Mouse (Mus musculus) hindbrain, embryonic 13.5 days (tissue): ENCODE data around the gene Ppfibp1. TPM values are rescaled to one million over a fixed set of nuclear protein-coding genes. Genes with fewer than 3 reads are reported as not detected.

Experiments used
- ATAC-seq: fragments of 200-750 bp; cut with Nextera tagmentation; 2 replicates; pipeline ENCODE4 v1.8.0; 2017; ENCODE audit warnings: moderate TSS enrichment; ENCODE audit not compliant: low FRiP score
- H3K27ac ChIP-seq: fragments of 300-500 bp; sonication (generic); 2 replicates; pipeline ENCODE4 v1.5.1; 2015; ENCODE audit warnings: inconsistent platforms, mild to moderate bottlenecking, moderate library complexity
- H3K27me3 ChIP-seq: fragments of 300-500 bp; sonication (generic); 2 replicates; pipeline ENCODE4 v1.6.1; 2015; ENCODE audit warnings: mild to moderate bottlenecking, inconsistent platforms
- H3K36me3 ChIP-seq: fragments of 300-500 bp; sonication (generic); 2 replicates; pipeline ENCODE4 v1.6.1; 2015; ENCODE audit warnings: mild to moderate bottlenecking, inconsistent platforms
- H3K4me1 ChIP-seq: fragments of 300-500 bp; sonication (generic); replicated peaks from 2 replicates; pipeline ENCODE4 v1.6.1; 2015; ENCODE audit warnings: inconsistent platforms
- H3K4me2 ChIP-seq: fragments of 300-500 bp; sonication (generic); 2 replicates; pipeline ENCODE4 v1.6.1; 2015; ENCODE audit warnings: inconsistent platforms, mild to moderate bottlenecking, moderate library complexity
- H3K4me3 ChIP-seq: fragments of 300-500 bp; sonication (generic); 2 replicates; pipeline ENCODE4 v1.5.1; 2015; ENCODE audit warnings: mild to moderate bottlenecking, inconsistent platforms
- H3K9ac ChIP-seq: fragments of 300-500 bp; sonication (generic); 2 replicates; pipeline ENCODE4 v1.6.1; 2015; ENCODE audit warnings: mild to moderate bottlenecking, inconsistent platforms
- H3K9me3 ChIP-seq: fragments of 300-500 bp; sonication (generic); 2 replicates; pipeline ENCODE4 v1.6.1; 2016; ENCODE audit warnings: inconsistent platforms
- WGBS: fragments of 180-500 bp; shearing (Covaris S2); methylation state at CpG from one replicate; pipeline ENCODE4 v1.1.7; 2015; 5-methylcytosine and 5-hydroxymethylcytosine counted together
- polyA plus RNA-seq: library from polyadenylated mRNA; unstranded; fragments of >200 nt; fragmentation: Nextera tagmentation; extraction: Ambion mirVana; gene quantifications from 2 replicates; pipeline ENCODE4 v1.2.1, GENCODE M21; 2015

The Ppfibp1 gene
- polyA plus RNA-seq, 1 experiment from 2014 or later: 14.7 TPM

GRCm38 (mm10) chr6:146971366-146971765 is 83.1 kb downstream of the Ppfibp1 start:
- Histone ChIP-seq H3K27ac (no peak overlapping the region), H3K4me3 (no peak overlapping the region), H3K4me1 (no peaks in the 10 kb centered on the region), H3K9ac (no peak overlapping the region), H3K4me2 (no peak overlapping the region), H3K9me3 (no peaks in the 10 kb centered on the region), H3K36me3 (no peaks in the 10 kb centered on the region), H3K27me3 (no peaks in the 10 kb centered on the region)
- no peak for ATAC-seq
- WGBS: 71% methylated on average over 3 of the region's 3 CpGs

GRCm38 (mm10) chr6:146972009-146972408 is 83.7 kb downstream of the Ppfibp1 start:
- H3K4me3 ChIP-seq: no peak overlapping the region
- no peaks in the 10 kb centered on the region for H3K4me1 ChIP-seq
- WGBS: 71% methylated on average over 6 of the region's 6 CpGs
- H3K36me3 ChIP-seq: no peaks in the 10 kb centered on the region
- ATAC-seq: no peak
- no peak overlapping the region for H3K9ac ChIP-seq
- H3K27ac ChIP-seq: no peak overlapping the region
- H3K9me3 ChIP-seq: no peaks in the 10 kb centered on the region
- H3K4me2 ChIP-seq: no peak overlapping the region
- no peaks in the 10 kb centered on the region for H3K27me3 ChIP-seq

- ATAC-seq: no peak
- no peak overlapping the region for H3K9ac ChIP-seq
- no peaks in the 10 kb centered on the region for H3K9me3 ChIP-seq
- no peak overlapping the region for H3K4me2 ChIP-seq
- WGBS: 63% methylated on average over 1 of the region's 1 CpGs
- H3K4me1 ChIP-seq: no peaks in the 10 kb centered on the region
- no peak overlapping the region for H3K27ac ChIP-seq
- no peaks in the 10 kb centered on the region for H3K27me3 ChIP-seq
- H3K4me3 ChIP-seq: no peak overlapping the region
- H3K36me3 ChIP-seq: no peaks in the 10 kb centered on the region
Measured at GRCm38 (mm10) chr6:146972740-146973139, 84.5 kb downstream of the Ppfibp1 start.

GRCm38 (mm10) chr6:146973406-146973805 is 85.1 kb downstream of the Ppfibp1 start:
- ATAC-seq: no peak
- Histone ChIP-seq H3K4me2 (no peak overlapping the region), H3K27me3 (no peaks in the 10 kb centered on the region), H3K36me3 (no peaks in the 10 kb centered on the region), H3K9ac (no peak overlapping the region), H3K9me3 (no peaks in the 10 kb centered on the region), H3K4me1 (no peaks in the 10 kb centered on the region), H3K27ac (no peak overlapping the region), H3K4me3 (no peak overlapping the region)
- WGBS: 60% methylated on average over 2 of the region's 2 CpGs

- Histone ChIP-seq H3K27ac (no peak overlapping the region), H3K27me3 (no peaks in the 10 kb centered on the region), H3K36me3 (no peaks in the 10 kb centered on the region), H3K4me2 (no peak overlapping the region), H3K9ac (no peak overlapping the region), H3K9me3 (no peaks in the 10 kb centered on the region), H3K4me3 (no peak overlapping the region), H3K4me1 (no peaks in the 10 kb centered on the region)
- ATAC-seq: no peak
Measured at GRCm38 (mm10) chr6:146973830-146974229, 85.5 kb downstream of the Ppfibp1 start.

- Histone ChIP-seq H3K27me3 (no peaks in the 10 kb centered on the region), H3K4me3 (no peak overlapping the region), H3K4me2 (no peak overlapping the region), H3K36me3 (no peaks in the 10 kb centered on the region), H3K4me1 (peaks cover 10% of the 10 kb centered on the region), H3K9me3 (no peaks in the 10 kb centered on the region), H3K27ac (no peak overlapping the region), H3K9ac (no peak overlapping the region)
- no peak for ATAC-seq
- 91% methylated on average over 8 of the region's 8 CpGs for whole genome bisulfite sequencing
Measured at GRCm38 (mm10) chr6:146976446-146976845, 88.2 kb downstream of the Ppfibp1 start.

- Histone ChIP-seq H3K4me3 (no peak overlapping the region), H3K9ac (no peak overlapping the region), H3K4me2 (no peak overlapping the region), H3K4me1 (peaks cover 14% of the 10 kb centered on the region), H3K27ac (no peak overlapping the region), H3K9me3 (no peaks in the 10 kb centered on the region), H3K27me3 (no peaks in the 10 kb centered on the region), H3K36me3 (no peaks in the 10 kb centered on the region)
- WGBS: 63% methylated on average over 5 of the region's 5 CpGs
- ATAC-seq: no peak
Measured at GRCm38 (mm10) chr6:146978691-146979114, 90.4 kb downstream of the Ppfibp1 start.

- WGBS: 87% methylated on average over 1 of the region's 1 CpGs
- H3K4me2 ChIP-seq: no peak overlapping the region
- no peak overlapping the region for H3K27ac ChIP-seq
- no peak for ATAC-seq
- H3K36me3 ChIP-seq: no peaks in the 10 kb centered on the region
- H3K4me3 ChIP-seq: no peak overlapping the region
- no peaks in the 10 kb centered on the region for H3K27me3 ChIP-seq
- H3K9me3 ChIP-seq: no peaks in the 10 kb centered on the region
- H3K4me1 ChIP-seq: peaks cover 14% of the 10 kb centered on the region
- no peak overlapping the region for H3K9ac ChIP-seq
Measured at GRCm38 (mm10) chr6:146979115-146979744, 90.9 kb downstream of the Ppfibp1 start.

GRCm38 (mm10) chr6:146979953-146980352 is 91.7 kb downstream of the Ppfibp1 start:
- H3K27ac ChIP-seq: no peak overlapping the region
- no peaks in the 10 kb centered on the region for H3K27me3 ChIP-seq
- no peak overlapping the region for H3K9ac ChIP-seq
- no peaks in the 10 kb centered on the region for H3K36me3 ChIP-seq
- ATAC-seq: no peak
- no peak overlapping the region for H3K4me3 ChIP-seq
- 34% methylated on average over 3 of the region's 3 CpGs for WGBS
- H3K4me1 ChIP-seq: peaks cover 14% of the 10 kb centered on the region
- no peaks in the 10 kb centered on the region for H3K9me3 ChIP-seq
- H3K4me2 ChIP-seq: no peak overlapping the region

- Histone ChIP-seq H3K9me3 (no peaks in the 10 kb centered on the region), H3K4me2 (no peak overlapping the region), H3K36me3 (no peaks in the 10 kb centered on the region), H3K27ac (no peak overlapping the region), H3K4me1 (peaks cover 14% of the 10 kb centered on the region), H3K4me3 (no peak overlapping the region), H3K9ac (no peak overlapping the region), H3K27me3 (no peaks in the 10 kb centered on the region)
- 11% methylated on average over 1 of the region's 1 CpGs for WGBS
- no peak; the same call in 1 of the 2 replicates for ATAC-seq
Measured at GRCm38 (mm10) chr6:146981249-146981835, 93.1 kb downstream of the Ppfibp1 start.

- peaks cover 11% of the 10 kb centered on the region for H3K4me1 ChIP-seq
- H3K27me3 ChIP-seq: no peaks in the 10 kb centered on the region
- no peak overlapping the region for H3K4me2 ChIP-seq
- H3K27ac ChIP-seq: no peak overlapping the region
- WGBS: 88% methylated on average over 3 of the region's 3 CpGs
- H3K9ac ChIP-seq: no peak overlapping the region
- no peaks in the 10 kb centered on the region for H3K36me3 ChIP-seq
- H3K4me3 ChIP-seq: no peak overlapping the region
- no peaks in the 10 kb centered on the region for H3K9me3 ChIP-seq
- no peak for ATAC-seq
Measured at GRCm38 (mm10) chr6:146984569-146984968, 96.3 kb downstream of the Ppfibp1 start.

- ATAC-seq: no peak
- H3K27ac ChIP-seq: no peak overlapping the region
- H3K4me2 ChIP-seq: no peak overlapping the region
- no peaks in the 10 kb centered on the region for H3K4me1 ChIP-seq
- no peak overlapping the region for H3K4me3 ChIP-seq
- no peak overlapping the region for H3K9ac ChIP-seq
- no peaks in the 10 kb centered on the region for H3K36me3 ChIP-seq
- no peaks in the 10 kb centered on the region for H3K27me3 ChIP-seq
- H3K9me3 ChIP-seq: no peaks in the 10 kb centered on the region
- WGBS: 42% methylated on average over 5 of the region's 5 CpGs
Measured at GRCm38 (mm10) chr6:146994236-146994635, 105.9 kb downstream of the Ppfibp1 start.

GRCm38 (mm10) chr6:146995391-146995790 is 107.1 kb downstream of the Ppfibp1 start:
- H3K4me3 ChIP-seq: no peak overlapping the region
- no peaks in the 10 kb centered on the region for H3K4me1 ChIP-seq
- no peak overlapping the region for H3K9ac ChIP-seq
- H3K27ac ChIP-seq: no peak overlapping the region
- no peaks in the 10 kb centered on the region for H3K36me3 ChIP-seq
- no peak overlapping the region for H3K4me2 ChIP-seq
- ATAC-seq: no peak
- WGBS: 74% methylated on average over 2 of the region's 2 CpGs
- no peaks in the 10 kb centered on the region for H3K9me3 ChIP-seq
- no peaks in the 10 kb centered on the region for H3K27me3 ChIP-seq
